Mouse (Mus musculus): ENCODE measurements around the gene Atp2a1. TPM values are rescaled to one million over a fixed set of nuclear protein-coding genes. Genes with fewer than 3 reads are reported as not detected.

The Atp2a1 gene
- polyA plus RNA-seq, 1 experiment from 2014 or later: 12.7 TPM

- no peaks in the 10 kb centered on the region for H3K36me3 ChIP-seq
- no peak overlapping the region for H3K27ac ChIP-seq (replicated peaks)
- no peak overlapping the region for H3K9ac ChIP-seq (replicated peaks)
- no peaks in the 10 kb centered on the region for H3K9me3 ChIP-seq (replicated peaks)
- 54% methylated on average over 10 of the region's 10 CpGs for WGBS
- no peak overlapping the region for H3K4me3 ChIP-seq (replicated peaks)
- H3K27me3 ChIP-seq (replicated peaks): no peaks in the 10 kb centered on the region
- H3K4me2 ChIP-seq: no peak overlapping the region
- ATAC-seq (ENCODE audit: low FRiP score): no peak
- no peaks in the 10 kb centered on the region for H3K4me1 ChIP-seq
These were observed 2.1 kb downstream of the Atp2a1 start for GRCm38 (mm10) chr7:126460623-126461399.

- H3K36me3 ChIP-seq: no peaks in the 10 kb centered on the region
- no peak overlapping the region for H3K27ac ChIP-seq (replicated peaks)
- no peak overlapping the region for H3K4me2 ChIP-seq
- 85% methylated on average over 11 of the region's 11 CpGs for WGBS
- H3K9me3 ChIP-seq (replicated peaks): no peaks in the 10 kb centered on the region
- no peaks in the 10 kb centered on the region for H3K4me1 ChIP-seq
- H3K27me3 ChIP-seq (replicated peaks): no peaks in the 10 kb centered on the region
- ATAC-seq (ENCODE audit: low FRiP score): no peak
- H3K4me3 ChIP-seq (replicated peaks): no peak overlapping the region
- H3K9ac ChIP-seq (replicated peaks): no peak overlapping the region
These were observed 3.9 kb downstream of the Atp2a1 start for GRCm38 (mm10) chr7:126458844-126459618.

- Histone ChIP-seq H3K4me3 (replicated peaks) (no peak overlapping the region), H3K27ac (replicated peaks) (no peak overlapping the region), H3K9ac (replicated peaks) (no peak overlapping the region), H3K4me2 (no peak overlapping the region), H3K9me3 (replicated peaks) (no peaks in the 10 kb centered on the region), H3K4me1 (no peaks in the 10 kb centered on the region), H3K27me3 (replicated peaks) (no peaks in the 10 kb centered on the region), H3K36me3 (no peaks in the 10 kb centered on the region)
- 86% methylated on average over 5 of the region's 5 CpGs for WGBS
- no peak for ATAC-seq (ENCODE audit: low FRiP score)
These were observed 4.7 kb downstream of the Atp2a1 start for GRCm38 (mm10) chr7:126458225-126458624.

GRCm38 (mm10) chr7:126456382-126457266, 6.3 kb downstream of the Atp2a1 start:
- Histone ChIP-seq H3K4me1 (no peaks in the 10 kb centered on the region), H3K4me3 (replicated peaks) (no peak overlapping the region), H3K27ac (replicated peaks) (no peak overlapping the region), H3K9me3 (replicated peaks) (no peaks in the 10 kb centered on the region), H3K9ac (replicated peaks) (no peak overlapping the region), H3K27me3 (replicated peaks) (no peaks in the 10 kb centered on the region), H3K4me2 (no peak overlapping the region), H3K36me3 (no peaks in the 10 kb centered on the region)
- no peak for ATAC-seq (ENCODE audit: low FRiP score)
- WGBS: 90% methylated on average over 17 of the region's 17 CpGs

- Histone ChIP-seq H3K9me3 (replicated peaks) (no peaks in the 10 kb centered on the region), H3K27me3 (replicated peaks) (no peaks in the 10 kb centered on the region), H3K9ac (replicated peaks) (no peak overlapping the region), H3K4me1 (no peaks in the 10 kb centered on the region), H3K4me3 (replicated peaks) (no peak overlapping the region), H3K36me3 (no peaks in the 10 kb centered on the region), H3K4me2 (no peak overlapping the region), H3K27ac (replicated peaks) (no peak overlapping the region)
- WGBS: 79% methylated on average over 2 of the region's 2 CpGs
- ATAC-seq (ENCODE audit: low FRiP score): no peak
These were observed 7.7 kb downstream of the Atp2a1 start for GRCm38 (mm10) chr7:126455242-126455641.

GRCm38 (mm10) chr7:126453861-126454260, 9.0 kb downstream of the Atp2a1 start:
- no peaks in the 10 kb centered on the region for H3K9me3 ChIP-seq (replicated peaks)
- 54% methylated on average over 7 of the region's 7 CpGs for WGBS
- no peak overlapping the region for H3K27ac ChIP-seq (replicated peaks)
- ATAC-seq (ENCODE audit: low FRiP score): no peak
- H3K4me1 ChIP-seq: no peaks in the 10 kb centered on the region
- H3K36me3 ChIP-seq: no peaks in the 10 kb centered on the region
- H3K9ac ChIP-seq (replicated peaks): no peak overlapping the region
- no peaks in the 10 kb centered on the region for H3K27me3 ChIP-seq (replicated peaks)
- H3K4me2 ChIP-seq: no peak overlapping the region
- H3K4me3 ChIP-seq (replicated peaks): no peak overlapping the region

- Histone ChIP-seq H3K27me3 (replicated peaks) (no peaks in the 10 kb centered on the region), H3K27ac (replicated peaks) (no peak overlapping the region), H3K9ac (replicated peaks) (no peak overlapping the region), H3K4me2 (no peak overlapping the region), H3K9me3 (replicated peaks) (no peaks in the 10 kb centered on the region), H3K4me1 (no peaks in the 10 kb centered on the region), H3K36me3 (peaks cover 11% of the 10 kb centered on the region), H3K4me3 (replicated peaks) (no peak overlapping the region)
- ATAC-seq (ENCODE audit: low FRiP score): no peak
- WGBS: 93% methylated on average over 3 of the region's 3 CpGs
These were observed 10.7 kb downstream of the Atp2a1 start for GRCm38 (mm10) chr7:126452244-126452643.

- WGBS: 93% methylated on average over 6 of the region's 6 CpGs
- Histone ChIP-seq H3K4me2 (no peak overlapping the region), H3K4me3 (replicated peaks) (no peak overlapping the region), H3K27ac (replicated peaks) (no peak overlapping the region), H3K9me3 (replicated peaks) (no peaks in the 10 kb centered on the region), H3K9ac (replicated peaks) (no peak overlapping the region), H3K36me3 (peaks cover 21% of the 10 kb centered on the region), H3K27me3 (replicated peaks) (no peaks in the 10 kb centered on the region), H3K4me1 (no peaks in the 10 kb centered on the region)
- no peak for ATAC-seq (ENCODE audit: low FRiP score)
These were observed 12.3 kb downstream of the Atp2a1 start for GRCm38 (mm10) chr7:126450641-126451040.

- WGBS: 92% methylated on average over 18 of the region's 18 CpGs
- no peaks in the 10 kb centered on the region for H3K27me3 ChIP-seq (replicated peaks)
- H3K9ac ChIP-seq (replicated peaks): no peak overlapping the region
- H3K4me1 ChIP-seq: no peaks in the 10 kb centered on the region
- H3K4me3 ChIP-seq (replicated peaks): no peak overlapping the region
- H3K36me3 ChIP-seq: peaks cover 28% of the 10 kb centered on the region
- H3K9me3 ChIP-seq (replicated peaks): no peaks in the 10 kb centered on the region
- ATAC-seq (ENCODE audit: low FRiP score): no peak
- H3K27ac ChIP-seq (replicated peaks): no peak overlapping the region
- H3K4me2 ChIP-seq: no peak overlapping the region
These were observed 12.9 kb downstream of the Atp2a1 start for GRCm38 (mm10) chr7:126449991-126450390.

- Histone ChIP-seq H3K27me3 (replicated peaks) (no peaks in the 10 kb centered on the region), H3K4me2 (no peak overlapping the region), H3K9me3 (replicated peaks) (no peaks in the 10 kb centered on the region), H3K4me3 (replicated peaks) (no peak overlapping the region), H3K4me1 (no peaks in the 10 kb centered on the region), H3K36me3 (peaks cover 39% of the 10 kb centered on the region), H3K9ac (replicated peaks) (no peak overlapping the region), H3K27ac (replicated peaks) (no peak overlapping the region)
- no peak for ATAC-seq (ENCODE audit: low FRiP score)
- 87% methylated on average over 19 of the region's 19 CpGs for WGBS
These were observed 14.4 kb downstream of the Atp2a1 start for GRCm38 (mm10) chr7:126448481-126448880.

GRCm38 (mm10) chr7:126446217-126446616, 16.7 kb downstream of the Atp2a1 start:
- Histone ChIP-seq H3K4me2 (no peak overlapping the region), H3K36me3 (peaks cover 55% of the 10 kb centered on the region), H3K9ac (replicated peaks) (no peak overlapping the region), H3K27me3 (replicated peaks) (no peaks in the 10 kb centered on the region), H3K4me1 (no peaks in the 10 kb centered on the region), H3K4me3 (replicated peaks) (no peak overlapping the region), H3K27ac (replicated peaks) (no peak overlapping the region), H3K9me3 (replicated peaks) (no peaks in the 10 kb centered on the region)
- ATAC-seq (ENCODE audit: low FRiP score): no peak
- 95% methylated on average over 21 of the region's 21 CpGs for WGBS

Measured in neural tube, embryonic 15.5 days (tissue).